Mouse (Mus musculus): ENCODE results near the gene Scn8a.

The Scn8a gene

DNA sequence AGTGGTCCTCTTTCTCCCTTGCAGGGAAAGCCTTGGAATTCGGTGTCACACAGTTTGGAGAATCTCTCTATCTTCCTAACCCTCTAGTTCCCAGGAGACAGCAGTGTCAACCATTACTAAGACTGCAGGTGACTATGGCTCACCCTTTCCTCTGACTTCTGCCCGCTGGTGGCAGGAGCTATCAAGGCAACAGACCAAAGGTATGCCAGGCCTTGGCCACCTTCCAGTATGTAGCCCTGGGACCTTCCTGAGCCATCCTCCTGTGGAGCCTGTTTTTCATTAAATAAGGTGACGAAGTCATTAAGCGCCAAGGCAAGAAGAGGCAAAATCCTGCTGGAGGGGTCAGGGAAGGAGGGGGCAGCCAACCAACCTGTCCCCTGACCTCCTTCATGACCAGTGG is 205.5 kb downstream of the Scn8a start:
- DNase-seq, result no peak

DNA sequence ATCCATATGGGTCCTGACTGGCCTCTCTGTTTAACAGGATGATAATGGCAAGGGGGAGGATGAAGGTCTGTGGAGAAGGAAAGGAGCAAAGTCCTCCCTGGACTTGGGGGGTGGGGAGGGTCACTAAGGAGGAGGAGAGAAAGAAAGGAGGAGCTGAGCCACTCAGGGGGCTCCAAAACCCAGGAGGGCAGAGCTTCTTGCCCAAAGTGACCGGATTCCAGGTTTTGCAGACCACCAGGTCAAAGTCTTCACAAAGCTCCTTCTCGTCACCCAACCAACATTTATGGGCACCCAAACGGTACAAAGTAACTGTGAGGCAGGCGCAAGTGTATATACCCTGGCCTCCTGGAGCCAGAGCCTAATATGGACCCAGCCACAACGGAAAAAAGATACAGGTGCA is 206.0 kb downstream of the Scn8a start:
- no peak for DNase-seq

DNA sequence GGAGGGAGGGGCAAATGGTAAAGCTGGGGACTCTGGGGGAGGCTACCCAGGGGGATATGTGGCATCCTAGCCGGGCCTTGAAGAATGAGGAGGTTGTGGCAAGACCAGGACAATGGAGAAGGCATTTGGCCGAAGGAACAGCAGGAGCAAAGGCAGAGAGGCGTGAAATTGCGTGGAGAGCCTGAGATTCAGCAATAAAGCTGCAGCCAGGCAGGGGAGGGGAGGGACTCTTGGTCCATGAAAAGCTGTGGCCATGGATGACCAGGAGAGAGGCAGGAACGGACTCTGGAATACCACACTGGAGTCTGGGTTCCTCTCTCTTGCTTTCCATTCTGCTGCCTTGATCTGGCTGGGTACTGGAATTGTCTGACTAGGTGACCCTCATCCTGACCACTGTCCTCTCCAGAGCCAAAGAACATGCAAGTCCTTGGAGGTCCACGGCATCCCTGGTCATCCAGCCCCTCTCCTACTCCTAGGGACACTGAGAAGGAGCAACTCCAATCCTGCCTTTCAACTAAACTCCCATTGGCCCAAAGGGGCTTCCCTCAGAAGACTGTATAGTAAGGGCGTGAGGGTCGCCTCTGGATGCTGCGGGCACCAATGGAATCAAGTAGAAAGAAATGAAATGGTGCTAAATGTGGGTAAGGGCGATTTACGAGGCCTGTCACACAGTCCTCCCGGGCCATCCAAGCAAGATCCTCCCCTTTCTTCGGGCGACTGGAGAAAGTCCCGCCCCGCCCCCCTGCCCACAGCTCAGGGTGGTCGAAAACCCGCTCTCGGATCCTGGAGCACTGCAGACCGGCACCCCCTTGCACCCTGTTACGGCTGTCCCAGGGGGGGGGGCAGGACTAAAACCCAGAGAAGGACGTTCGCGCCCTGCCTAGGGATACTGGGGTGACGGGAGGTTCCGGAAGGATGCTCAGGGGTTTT is 206.7 kb downstream of the Scn8a start:
- DNase-seq, result no peak

DNA sequence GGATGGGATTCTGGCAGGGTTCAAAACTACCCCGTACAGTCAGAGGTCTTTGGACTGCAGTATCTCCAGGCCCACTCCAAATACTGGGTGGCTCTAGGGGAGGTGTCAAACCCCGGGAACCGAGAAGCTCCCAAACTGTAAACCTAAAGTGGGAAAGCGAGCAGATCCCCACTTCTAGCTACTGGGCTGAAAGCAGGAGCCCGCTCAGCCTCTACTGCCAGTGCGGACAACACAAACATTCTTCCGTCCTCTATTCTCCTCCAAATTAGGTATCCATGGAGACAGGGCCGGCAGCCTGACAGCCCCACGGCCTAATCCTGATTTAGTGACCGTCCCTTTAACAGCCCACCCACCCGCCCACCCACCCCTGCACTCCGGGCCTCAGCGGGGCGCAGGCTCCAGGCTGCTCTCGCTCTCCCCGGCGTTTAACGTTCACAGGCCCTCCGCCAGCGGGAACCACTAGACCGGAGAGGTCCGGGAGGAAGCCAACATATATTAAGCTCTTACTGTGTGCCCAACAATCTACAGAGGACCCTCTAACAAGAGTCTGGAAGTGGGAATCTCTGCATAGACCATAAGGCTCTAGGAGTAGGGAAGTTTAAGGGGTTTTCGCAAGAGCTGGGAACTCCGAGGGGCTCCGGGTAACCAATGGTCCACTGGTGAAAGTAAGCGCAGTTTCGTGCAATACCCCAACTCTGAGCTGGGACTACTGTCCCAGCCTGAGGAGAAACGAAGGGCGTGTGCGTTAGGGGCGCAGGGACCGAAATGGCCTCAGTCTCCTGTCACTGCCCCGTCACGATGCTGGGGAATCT is 207.5 kb downstream of the Scn8a start:
- no peak for DNase-seq

DNA sequence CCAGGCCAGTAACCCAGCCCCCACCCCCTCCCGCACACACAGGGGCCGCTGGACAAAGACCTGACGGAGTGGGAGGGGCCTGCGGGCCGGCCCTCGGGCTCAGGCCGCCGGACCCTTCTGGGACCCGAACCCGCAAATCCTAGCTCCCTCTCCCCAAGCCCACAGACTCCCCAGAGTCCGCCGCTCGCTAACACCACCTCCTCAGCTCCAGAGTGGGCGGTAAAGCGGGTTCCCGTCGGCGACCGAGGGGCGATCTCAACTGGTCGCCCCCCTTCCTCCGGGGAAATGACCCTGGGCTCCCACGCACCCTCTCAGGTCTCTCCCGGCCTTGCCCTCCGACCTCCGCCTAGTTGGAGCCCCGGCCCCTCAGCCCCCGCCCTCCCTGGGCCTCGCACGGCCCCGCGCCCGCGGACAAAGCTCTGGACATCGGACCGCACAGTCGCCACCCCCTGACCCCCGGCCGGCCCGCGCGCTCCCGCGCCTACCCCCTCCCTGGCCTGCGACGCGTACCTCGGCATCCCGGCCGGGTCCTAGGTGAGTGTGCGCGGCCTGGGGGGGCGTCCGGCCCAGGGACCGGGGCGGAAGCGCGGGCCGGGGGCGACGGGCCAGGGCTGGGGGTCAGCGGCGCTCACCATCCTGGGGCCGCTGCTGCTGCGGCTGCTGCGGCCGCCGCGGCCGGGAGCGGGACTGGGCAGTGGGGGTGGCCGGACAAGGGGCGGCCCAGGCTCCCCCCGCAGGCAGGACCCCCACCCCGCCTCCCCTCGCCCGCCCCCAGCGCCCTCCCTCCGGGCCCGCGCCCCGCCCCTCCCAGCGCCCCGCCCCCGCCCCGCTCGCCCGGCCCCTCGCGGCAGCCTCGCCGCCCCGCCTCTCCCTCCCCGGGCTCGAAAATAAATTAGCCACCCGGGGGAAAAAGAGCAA is 208.4 kb downstream of the Scn8a start, which contains the start of gene Fignl2:
Gene Fignl2 (minus strand): TSS at position 755 of the 918 bp plus-strand sequence.
- no peak for DNase-seq

DNA sequence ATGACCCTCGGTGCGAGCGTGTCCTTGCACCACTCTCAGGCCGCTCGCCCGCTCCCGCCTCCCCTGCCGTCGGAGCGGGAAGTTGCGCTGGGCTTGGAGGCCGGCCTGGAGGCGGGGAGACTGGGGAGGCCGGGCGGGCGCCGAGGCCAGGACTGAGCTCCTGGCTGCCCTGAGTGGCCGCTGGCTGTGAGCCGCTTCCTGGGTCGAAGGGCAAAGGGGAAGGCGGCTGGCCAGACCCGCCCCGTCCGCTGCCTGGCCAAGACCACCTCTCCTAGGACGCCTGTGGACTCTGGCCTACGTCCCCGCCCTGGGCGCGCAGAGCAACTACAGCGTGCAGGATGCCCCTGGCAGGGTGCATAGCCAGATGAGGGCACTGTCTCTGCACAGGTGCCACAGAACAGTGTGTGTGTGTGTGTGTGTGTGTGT is 209.1 kb downstream of the Scn8a start:
- DNase-seq, result peak; percentile 43

DNA sequence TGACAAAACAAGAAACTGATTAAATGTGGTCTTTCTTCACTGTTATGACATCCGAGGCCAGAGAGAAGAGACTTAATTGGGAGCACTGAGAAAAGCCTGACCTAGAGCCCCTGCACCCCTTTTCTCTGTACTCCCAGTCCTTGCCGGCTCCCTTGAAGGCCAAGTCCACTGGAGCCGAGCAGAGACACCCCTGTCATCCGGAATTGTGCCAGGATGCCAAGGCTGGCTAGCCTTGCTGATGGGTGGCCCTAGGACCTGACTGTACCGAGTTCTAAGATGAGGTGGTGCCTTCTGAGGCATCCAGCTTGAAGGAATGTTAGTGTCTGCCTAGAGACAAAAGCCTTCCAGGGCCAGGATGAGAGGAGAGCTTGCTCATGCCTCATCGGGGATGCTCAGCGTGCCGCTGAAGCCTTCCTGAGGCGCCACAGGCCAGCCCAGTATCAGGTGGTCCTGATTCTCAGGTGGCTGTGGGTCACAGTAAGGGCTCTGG is 210.4 kb downstream of the Scn8a start:
- DNase-seq, result no peak

DNA sequence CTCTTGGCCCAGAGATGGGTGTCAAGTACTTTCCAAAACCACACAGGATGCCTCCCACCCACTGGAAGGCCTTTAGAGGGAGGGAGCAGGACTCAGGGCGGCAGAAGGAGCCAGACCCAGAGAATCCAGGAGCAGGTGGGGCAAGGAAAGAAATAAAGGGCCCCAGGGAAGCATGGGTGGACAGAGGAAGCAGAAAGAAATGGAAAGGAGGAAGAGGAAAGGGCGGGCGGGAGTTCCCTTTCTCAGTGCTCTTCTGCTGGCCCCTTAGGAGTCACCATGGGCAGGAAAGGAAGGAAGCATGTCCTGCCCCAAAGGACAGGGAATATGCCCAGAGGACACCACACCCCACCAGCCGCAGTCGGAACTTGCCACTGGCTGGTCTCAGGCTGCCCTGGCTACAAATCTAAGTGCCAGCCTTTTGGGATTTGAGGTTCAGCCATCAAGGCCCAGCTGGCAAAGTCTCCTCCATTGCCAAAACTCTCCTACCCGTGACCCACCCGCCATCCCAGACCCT is 211.4 kb downstream of the Scn8a start:
- no peak for DNase-seq

DNA sequence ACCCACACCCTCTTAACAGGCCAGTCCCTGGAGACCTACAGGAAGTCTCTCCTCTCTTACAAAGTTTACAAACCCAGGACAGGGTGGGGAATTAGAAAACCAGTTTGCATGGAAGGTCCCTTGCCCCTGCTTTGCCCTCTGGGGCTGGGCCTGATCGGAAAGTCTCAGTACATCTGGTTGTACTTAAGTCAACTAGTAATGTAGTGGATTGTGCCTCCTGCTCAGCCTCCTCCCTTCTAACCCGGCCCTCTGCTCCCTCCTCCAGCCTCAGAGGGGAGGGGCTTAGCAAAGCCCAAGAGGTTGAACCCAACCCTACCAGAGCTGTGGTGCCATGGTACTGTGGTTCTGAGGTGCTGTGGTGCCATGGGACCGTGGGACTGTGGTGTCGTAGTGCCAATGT is 212.6 kb downstream of the Scn8a start:
- DNase-seq, result no peak

DNA sequence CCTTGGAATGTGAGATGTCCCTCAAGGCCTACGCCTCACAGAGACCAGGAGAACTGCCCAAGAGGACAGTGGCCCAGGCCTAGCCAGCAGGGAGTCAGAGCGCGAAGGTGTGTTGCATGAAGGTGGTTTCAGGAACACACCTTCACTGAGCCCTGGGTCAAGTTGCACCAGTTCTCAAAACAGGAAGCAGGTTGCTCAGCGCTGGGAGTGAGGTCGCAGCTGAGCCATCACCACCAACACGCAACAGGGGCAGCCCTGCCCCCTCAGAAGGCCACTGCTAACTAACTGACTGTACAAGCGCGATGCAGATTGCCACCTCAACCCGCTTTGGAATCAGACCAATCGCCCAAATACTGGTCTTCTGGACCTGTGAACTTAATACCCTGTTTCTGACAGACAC is 214.8 kb downstream of the Scn8a start:
- no peak for DNase-seq

DNA sequence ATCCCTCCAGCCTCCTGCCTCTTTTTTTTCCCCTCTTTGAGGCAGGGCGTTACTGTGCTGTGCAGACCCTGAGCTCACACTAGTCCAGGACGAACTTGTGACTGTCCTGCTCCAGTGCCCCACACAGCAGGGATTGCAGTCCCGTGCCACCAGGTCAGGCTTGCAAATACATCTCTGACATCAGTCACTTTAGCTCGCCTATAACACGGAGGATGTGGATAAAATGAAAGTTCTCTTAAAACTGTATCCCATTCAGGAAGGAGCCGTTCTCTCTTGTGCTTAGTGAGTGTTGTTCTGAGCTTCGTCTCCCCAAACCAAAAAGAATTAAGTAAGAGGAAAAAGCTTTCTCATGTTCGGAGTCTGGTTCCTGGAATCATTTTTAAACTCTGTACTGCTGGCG is 216.8 kb downstream of the Scn8a start:
- DNase-seq, result no peak

DNA sequence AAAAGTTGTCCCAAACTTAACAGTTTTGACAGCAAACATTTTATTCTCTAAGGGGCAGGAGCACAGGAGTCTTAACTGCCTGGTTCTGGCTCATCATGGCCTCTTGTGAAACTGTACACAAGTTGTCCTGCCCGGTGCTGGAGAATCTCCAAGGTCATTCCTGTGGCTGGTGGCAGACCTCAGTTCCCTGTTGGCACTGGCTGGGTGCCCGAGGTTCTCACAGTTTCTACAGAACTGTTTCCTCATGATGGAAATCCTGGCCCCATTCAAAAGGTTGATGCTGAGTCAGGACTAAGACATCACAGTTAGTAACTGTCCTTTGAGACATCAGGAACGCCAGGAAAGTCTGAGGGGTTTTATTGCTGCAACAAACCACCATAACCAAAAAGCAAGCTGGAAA is 217.3 kb downstream of the Scn8a start:
- DNase-seq, result no peak

DNA sequence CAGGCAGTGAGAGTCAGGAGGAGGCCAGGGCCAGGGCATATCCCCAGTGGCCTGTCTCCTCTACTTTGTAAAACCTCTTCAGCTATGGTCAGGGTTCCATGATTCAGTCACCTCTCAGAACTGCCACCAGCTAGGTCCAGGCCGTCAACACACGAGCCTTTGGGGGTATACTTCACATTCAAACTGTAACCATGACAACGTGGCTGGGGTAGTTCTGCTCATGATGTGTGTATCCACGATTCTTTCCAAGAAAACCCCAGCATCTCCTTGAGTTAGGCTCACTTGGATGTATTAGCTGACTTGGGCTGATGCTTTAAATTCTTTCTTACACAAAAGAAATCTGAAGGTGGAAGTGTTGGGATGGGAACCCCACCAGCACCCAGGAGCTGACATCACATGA is 218.6 kb downstream of the Scn8a start:
- DNase-seq, result no peak

DNA sequence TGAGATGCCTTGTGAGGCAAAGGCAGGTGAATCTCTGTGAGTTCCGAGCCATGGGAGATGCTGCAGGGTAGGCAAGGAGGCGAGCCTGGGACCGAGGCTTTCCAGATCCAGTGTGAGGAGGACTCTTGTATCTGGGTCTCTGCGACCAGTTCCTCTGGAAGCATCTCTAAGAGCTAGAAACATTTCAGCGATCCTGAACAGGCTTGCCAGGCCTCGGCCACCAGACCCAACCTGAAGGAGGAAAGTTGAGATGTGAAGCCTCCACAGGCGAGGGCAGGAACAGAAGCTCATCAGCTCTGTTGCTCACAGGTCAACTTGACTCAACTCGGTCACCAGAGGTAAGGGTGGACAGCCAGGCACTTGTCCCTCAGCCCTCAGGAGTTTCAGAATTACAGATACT is 221.9 kb downstream of the Scn8a start:
- DNase-seq, result no peak

DNA sequence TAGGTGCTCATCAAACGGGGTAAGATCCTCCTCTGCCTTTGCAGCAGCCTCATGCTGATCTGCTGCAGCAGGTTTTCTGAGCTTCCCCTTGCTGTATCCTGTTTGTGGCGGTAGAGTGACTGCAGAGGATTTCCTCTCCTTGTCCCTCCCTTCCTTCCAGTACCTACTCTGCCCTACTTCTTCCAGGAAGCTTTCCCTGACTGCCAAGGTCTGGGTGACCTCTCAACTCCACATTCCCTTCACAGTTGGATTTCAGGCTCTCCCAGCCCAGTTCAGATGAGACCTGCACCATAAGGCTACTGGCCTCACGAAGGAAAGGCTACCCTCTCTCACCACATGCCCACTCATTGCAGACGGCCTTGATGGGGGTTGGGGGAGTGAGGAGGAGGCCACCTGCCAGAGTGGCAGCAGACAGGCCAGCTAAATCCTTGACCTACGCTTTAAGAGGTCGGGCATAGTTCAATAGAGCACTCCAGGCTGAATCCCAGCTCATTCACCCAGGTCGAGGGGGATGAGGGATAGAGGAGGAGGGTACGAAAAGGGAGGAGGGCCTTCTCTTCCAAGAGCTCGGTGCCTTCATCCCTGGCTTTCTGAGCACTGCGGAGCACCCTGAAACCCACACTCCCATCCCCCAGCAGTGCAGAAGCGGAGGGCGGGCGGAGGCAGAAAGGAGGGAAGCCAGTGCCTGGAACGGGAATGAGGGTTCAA is 222.6 kb downstream of the Scn8a start:
- DNase-seq, result no peak

DNA sequence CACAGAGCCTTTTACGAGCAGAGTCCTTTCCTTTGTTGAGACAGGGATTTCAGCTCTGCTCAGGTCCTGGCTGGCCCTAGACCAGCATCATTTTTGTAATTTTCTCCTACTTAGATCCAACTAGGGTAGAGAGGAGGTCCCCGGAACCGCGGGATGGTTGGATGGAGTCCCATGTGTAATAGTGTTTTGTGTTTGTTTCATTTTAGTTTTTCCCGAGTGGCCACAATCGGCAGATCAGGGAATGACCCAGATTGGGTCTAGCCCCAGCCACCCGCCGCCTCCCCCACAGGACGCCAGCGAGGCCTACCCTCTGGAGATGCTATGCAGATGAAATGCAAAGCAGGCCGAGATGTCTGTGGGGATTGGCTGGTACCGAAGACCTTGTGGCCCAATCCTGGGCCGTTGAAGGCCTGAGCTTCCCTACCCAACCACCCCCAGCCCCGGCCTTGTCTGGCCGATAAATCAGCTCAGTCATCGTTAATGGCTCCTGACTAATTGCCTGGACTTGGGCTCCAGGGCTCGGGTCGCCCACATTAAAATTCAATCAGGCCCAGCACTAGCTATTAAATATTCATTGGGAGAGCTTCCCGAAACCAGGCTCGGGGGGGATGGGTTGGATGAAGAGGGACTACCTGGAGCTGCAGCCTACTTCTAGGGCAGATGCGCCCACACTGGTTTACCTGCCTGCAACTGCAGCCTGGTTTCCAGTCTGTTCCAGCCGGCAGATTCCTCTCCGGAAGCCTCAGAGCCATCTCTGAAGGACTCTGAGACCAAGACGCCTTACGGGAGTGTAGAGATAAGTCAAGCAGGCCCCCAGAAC is 223.4 kb downstream of the Scn8a start:
- DNase-seq, result peak; percentile 41

DNA sequence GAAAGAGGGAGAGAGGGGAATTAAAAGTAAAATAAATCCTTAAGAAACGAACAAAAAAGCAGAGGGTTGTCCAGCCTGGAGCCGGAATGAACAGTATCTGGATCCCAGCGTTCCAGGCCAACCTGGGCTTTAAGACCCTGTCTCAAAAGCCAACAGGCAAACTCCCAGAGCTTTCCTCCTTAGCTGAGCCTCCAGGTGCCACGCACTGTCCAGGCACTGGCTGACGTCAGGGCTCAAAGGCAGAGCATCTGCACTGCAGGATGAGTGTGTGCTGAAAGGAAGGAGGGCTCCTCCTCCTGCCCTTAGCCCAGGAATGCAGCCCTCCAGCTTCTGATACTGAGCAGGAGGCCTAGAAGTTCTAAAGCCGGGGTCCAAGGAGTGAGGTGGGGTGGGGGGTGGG is 224.3 kb downstream of the Scn8a start:
- DNase-seq, result no peak

DNA sequence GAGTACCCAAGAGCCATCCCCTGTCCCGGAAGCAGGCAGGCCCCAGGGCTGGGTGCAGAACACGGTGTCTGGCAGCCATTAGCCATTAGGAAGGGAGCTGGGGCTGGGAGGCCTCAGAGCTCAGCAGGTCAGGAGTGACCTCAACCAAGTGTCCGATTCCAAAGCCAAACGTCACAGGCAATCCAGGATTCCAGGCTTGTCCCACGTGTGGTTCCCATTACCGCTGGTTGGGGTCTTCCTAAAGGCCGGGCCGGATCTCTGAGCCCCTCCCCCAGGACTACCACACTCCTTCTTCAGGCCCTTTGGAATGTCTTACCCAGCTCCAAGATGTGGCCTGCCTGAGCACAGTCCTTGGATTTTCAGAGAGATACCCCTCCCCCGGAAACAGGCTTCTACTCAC is 225.3 kb downstream of the Scn8a start:
- DNase-seq, result no peak

DNA sequence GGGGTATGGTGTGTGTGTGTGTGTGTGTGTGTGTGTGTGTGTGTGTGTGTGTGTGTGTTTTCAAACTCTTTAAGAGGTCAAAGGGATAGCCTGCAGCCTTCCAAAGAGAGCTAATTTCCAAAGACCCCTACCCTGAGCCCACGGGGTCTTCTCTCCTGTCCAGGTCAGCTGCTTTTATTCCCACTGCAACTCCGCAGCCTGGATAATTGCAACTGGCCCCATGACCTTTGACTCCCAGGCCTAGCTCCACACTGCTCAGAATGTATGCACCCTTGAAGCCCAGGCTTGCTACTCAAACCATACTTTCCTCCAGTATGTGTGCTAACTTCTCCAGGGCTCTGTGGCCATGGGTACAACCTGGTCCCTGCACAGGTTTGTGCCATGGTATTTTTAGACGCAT is 225.7 kb downstream of the Scn8a start:
- no peak for DNase-seq
